Mouse (Mus musculus) liver, embryonic 15.5 days (tissue): ENCODE measurements around the gene Pdk3. TPM values are rescaled to one million over a fixed set of nuclear protein-coding genes. Genes with fewer than 3 reads are reported as not detected.

Experiments used
- ATAC-seq: fragments of 200-750 bp; cut with Nextera tagmentation; 2 replicates; pipeline ENCODE4 v1.8.0; 2017; ENCODE audit warnings: moderate number of reproducible peaks, mild to moderate bottlenecking, moderate library complexity; ENCODE audit not compliant: insufficient read depth
- H3K27ac ChIP-seq: fragments of 300-500 bp; sonication (generic); replicated peaks from 2 replicates; pipeline ENCODE4 v1.5.1; 2015; ENCODE audit warnings: mild to moderate bottlenecking, inconsistent platforms
- H3K27me3 ChIP-seq: fragments of 300-500 bp; sonication (generic); 2 replicates; pipeline ENCODE4 v1.6.1; 2015; ENCODE audit warnings: mild to moderate bottlenecking, inconsistent platforms
- H3K36me3 ChIP-seq: fragments of 300-500 bp; sonication (generic); replicated peaks from 2 replicates; pipeline ENCODE4 v1.6.1; 2015; ENCODE audit warnings: moderate library complexity, mild to moderate bottlenecking, inconsistent platforms
- H3K4me1 ChIP-seq: fragments of 300-500 bp; sonication (generic); replicated peaks from 2 replicates; pipeline ENCODE4 v1.6.1; 2015; ENCODE audit warnings: inconsistent platforms
- H3K4me2 ChIP-seq: fragments of 300-500 bp; sonication (generic); 2 replicates; pipeline ENCODE4 v1.6.1; 2015; ENCODE audit warnings: moderate library complexity, mild to moderate bottlenecking, inconsistent platforms
- H3K4me3 ChIP-seq: fragments of 300-500 bp; sonication (generic); replicated peaks from 2 replicates; pipeline ENCODE4 v1.5.1; 2015; ENCODE audit warnings: mild to moderate bottlenecking, inconsistent platforms
- H3K9ac ChIP-seq: fragments of 300-500 bp; sonication (generic); 2 replicates; pipeline ENCODE4 v1.6.1; 2015; ENCODE audit warnings: moderate library complexity, mild to moderate bottlenecking, inconsistent platforms
- H3K9me3 ChIP-seq: fragments of 300-500 bp; sonication (generic); replicated peaks from 2 replicates; pipeline ENCODE4 v1.6.1; 2016; ENCODE audit warnings: inconsistent platforms
- WGBS: fragments of 180-500 bp; shearing (Covaris S2); methylation state at CpG from one replicate; pipeline ENCODE4 v1.1.7; 2015; ENCODE audit warnings: mixed read lengths; ENCODE audit not compliant: insufficient replicate concordance; 5-methylcytosine and 5-hydroxymethylcytosine counted together
- polyA plus RNA-seq: library from polyadenylated mRNA; unstranded; fragments of >200 nt; fragmentation: Nextera tagmentation; extraction: Ambion mirVana; gene quantifications from 2 replicates; pipeline ENCODE4 v1.2.1, GENCODE M21; 2015

Pdk3 gene
- 29.6 and 32.1 TPM in 2 replicates for polyA plus RNA-seq

GRCm38 (mm10) chrX:93831561-93832336, at the start of gene Pdk3:
TSS of gene Pdk3 (minus strand) at chrX:93832201.
- H3K9me3 ChIP-seq, result no peaks in the 10 kb centered on the region
- peaks cover 16% of the 10 kb centered on the region; the same call in 1 of the 2 replicates for H3K4me1 ChIP-seq
- H3K27ac ChIP-seq, result peak within 1 kb of the TSS; percentile 77
- WGBS, result 19% methylated on average over 65 of the region's 68 CpGs
- peak within 1 kb of the TSS; percentile 73 for H3K4me2 ChIP-seq
- peak within 1 kb of the TSS; percentile 73 for H3K4me3 ChIP-seq
- ATAC-seq, result peak; percentile 99
- H3K27me3 ChIP-seq, result no peaks in the 10 kb centered on the region
- H3K9ac ChIP-seq, result peak within 1 kb of the TSS; percentile 68
- H3K36me3 ChIP-seq, result no peaks in the 10 kb centered on the region

DNA sequence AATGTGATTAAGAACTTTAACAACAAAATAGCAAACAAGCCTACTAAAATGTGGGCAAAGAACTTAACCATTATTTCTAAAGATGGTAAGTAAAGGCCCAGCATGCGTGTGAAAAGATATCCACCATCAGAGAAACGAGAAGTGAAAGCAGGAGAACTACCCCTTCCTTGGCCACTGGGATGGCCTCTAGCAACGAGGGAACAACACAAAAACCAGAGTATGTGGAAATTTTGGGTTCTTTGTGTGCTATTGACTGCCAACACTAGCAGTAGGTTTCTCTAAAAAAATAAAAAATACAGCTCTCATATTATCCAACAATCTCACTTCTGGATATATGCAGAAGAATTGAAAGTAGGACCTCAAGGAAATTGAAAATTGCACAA, 45.6 kb upstream of the Pdk3 start:
- no peak overlapping the region for H3K9ac ChIP-seq
- H3K4me2 ChIP-seq, result no peak overlapping the region
- ATAC-seq, result no peak
- no peak overlapping the region for H3K4me3 ChIP-seq
- H3K4me1 ChIP-seq, result no peaks in the 10 kb centered on the region
- 49% methylated on average over 3 of the region's 3 CpGs for WGBS
- no peaks in the 10 kb centered on the region for H3K36me3 ChIP-seq
- H3K27ac ChIP-seq, result no peak overlapping the region
- peaks cover 7% of the 10 kb centered on the region; the same call in 1 of the 2 replicates for H3K27me3 ChIP-seq
- no peaks in the 10 kb centered on the region for H3K9me3 ChIP-seq

GRCm38 (mm10) chrX:93876981-93877633, 45.1 kb upstream of the Pdk3 start:
- no peaks in the 10 kb centered on the region for H3K36me3 ChIP-seq
- no peak overlapping the region for H3K4me3 ChIP-seq
- no peak for ATAC-seq
- no peak overlapping the region for H3K9ac ChIP-seq
- no peak overlapping the region for H3K27ac ChIP-seq
- H3K4me1 ChIP-seq, result no peaks in the 10 kb centered on the region
- no peak overlapping the region for H3K4me2 ChIP-seq
- H3K27me3 ChIP-seq, result peaks cover 7% of the 10 kb centered on the region; the same call in 1 of the 2 replicates
- WGBS, result 71% methylated on average over 7 of the region's 7 CpGs
- no peaks in the 10 kb centered on the region for H3K9me3 ChIP-seq

- no peak overlapping the region for H3K27ac ChIP-seq
- H3K4me1 ChIP-seq, result no peaks in the 10 kb centered on the region
- 17% methylated on average over 2 of the region's 2 CpGs for WGBS
- H3K4me3 ChIP-seq, result no peak overlapping the region
- no peak overlapping the region for H3K9ac ChIP-seq
- no peak overlapping the region for H3K4me2 ChIP-seq
- H3K27me3 ChIP-seq, result no peaks in the 10 kb centered on the region
- no peak for ATAC-seq
- H3K36me3 ChIP-seq, result no peaks in the 10 kb centered on the region
- no peaks in the 10 kb centered on the region for H3K9me3 ChIP-seq
Observed at GRCm38 (mm10) chrX:93863393-93863792, 31.4 kb upstream of the Pdk3 start.

DNA sequence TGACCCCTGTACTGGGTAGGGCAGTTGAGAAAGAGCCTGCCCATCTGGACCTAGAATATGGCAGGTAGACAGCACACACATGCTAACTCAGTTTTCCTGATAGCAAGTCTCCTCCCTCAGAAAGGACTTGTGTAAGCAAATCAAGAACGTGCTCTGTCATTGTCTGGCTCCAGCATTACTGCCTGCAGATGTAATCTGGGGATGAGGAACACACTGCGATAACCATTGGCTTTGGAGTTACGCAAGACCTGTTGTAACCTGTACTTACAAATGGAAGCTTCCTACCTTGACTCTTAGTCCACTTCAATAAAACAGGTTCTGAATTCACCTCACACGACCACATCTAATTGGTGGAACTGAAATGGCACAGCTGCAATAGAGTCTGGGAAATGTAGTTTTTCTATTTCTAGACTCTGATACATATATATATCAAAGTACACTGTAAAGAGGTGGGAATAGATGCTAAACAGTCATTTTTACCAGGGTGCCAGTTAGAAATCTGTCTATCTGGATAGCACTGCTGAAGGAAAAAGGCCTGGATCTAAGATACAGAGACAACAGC, 30.6 kb upstream of the Pdk3 start:
- H3K9ac ChIP-seq, result no peak overlapping the region
- no peak overlapping the region for H3K4me3 ChIP-seq
- 38% methylated on average over 4 of the region's 4 CpGs for WGBS
- ATAC-seq, result no peak
- H3K36me3 ChIP-seq, result no peaks in the 10 kb centered on the region
- no peak overlapping the region for H3K4me2 ChIP-seq
- no peak overlapping the region for H3K27ac ChIP-seq
- no peaks in the 10 kb centered on the region for H3K4me1 ChIP-seq
- H3K27me3 ChIP-seq, result no peaks in the 10 kb centered on the region
- no peaks in the 10 kb centered on the region for H3K9me3 ChIP-seq

DNA sequence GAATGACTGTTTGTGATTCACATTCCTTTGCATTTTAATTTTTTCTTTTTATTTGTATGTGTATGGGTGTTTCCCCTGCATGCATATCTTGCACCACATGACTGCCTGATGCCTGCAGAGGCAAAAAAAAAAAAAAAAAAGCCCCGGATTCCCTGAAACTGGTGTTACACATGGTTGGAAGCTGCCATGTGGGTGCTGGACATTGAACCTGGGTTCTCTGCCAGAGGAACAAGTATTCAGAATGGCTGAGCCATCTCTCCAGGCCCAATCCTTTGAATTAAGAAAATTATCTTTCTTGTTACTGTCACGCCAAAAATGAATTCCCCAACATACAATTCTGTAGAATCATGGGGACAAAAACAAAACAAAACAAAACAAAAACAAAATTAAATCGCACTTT, 25.8 kb upstream of the Pdk3 start:
- Histone ChIP-seq H3K4me1 (no peaks in the 10 kb centered on the region), H3K9me3 (no peaks in the 10 kb centered on the region), H3K9ac (no peak overlapping the region), H3K4me3 (no peak overlapping the region), H3K36me3 (no peaks in the 10 kb centered on the region), H3K27me3 (peaks cover 8% of the 10 kb centered on the region; the same call in 1 of the 2 replicates), H3K27ac (no peak overlapping the region), H3K4me2 (no peak overlapping the region)
- ATAC-seq, result no peak
- 57% methylated on average over 3 of the region's 3 CpGs for WGBS

- no peak for ATAC-seq
- Histone ChIP-seq H3K4me1 (peaks cover 16% of the 10 kb centered on the region; the same call in 1 of the 2 replicates), H3K27me3 (no peaks in the 10 kb centered on the region), H3K9ac (peak overlapping the region; percentile 55), H3K4me3 (peak overlapping the region; percentile 73), H3K27ac (0 out of 2 replicates have a peak overlapping the region, but pooled peaks have one; percentile 77), H3K36me3 (no peaks in the 10 kb centered on the region), H3K4me2 (peak overlapping the region; percentile 73), H3K9me3 (no peaks in the 10 kb centered on the region)
- WGBS, result 32% methylated on average over 14 of the region's 14 CpGs
Observed at GRCm38 (mm10) chrX:93832337-93832884, 410 bp upstream of the Pdk3 start.

DNA sequence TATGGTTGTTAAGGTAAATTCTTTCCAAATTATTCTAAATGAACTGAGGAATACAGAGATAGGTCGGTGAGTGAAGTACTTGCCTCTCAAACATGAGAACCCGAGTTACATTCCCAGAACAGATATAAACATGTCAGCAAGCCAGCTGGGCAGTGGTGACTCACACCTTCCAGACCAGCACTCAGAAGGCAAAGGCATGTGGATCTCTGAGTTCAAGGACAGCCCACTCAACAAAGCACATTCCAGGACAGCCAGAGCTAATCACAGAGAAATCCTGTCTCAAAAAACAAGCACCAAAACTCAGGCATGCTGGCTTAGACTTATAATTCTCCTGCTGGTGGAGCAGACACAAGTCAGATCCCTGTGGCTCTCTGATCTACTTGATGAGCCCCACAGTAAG, 6.2 kb downstream of the Pdk3 start:
- peaks cover 7% of the 10 kb centered on the region; the same call in 1 of the 2 replicates for H3K4me1 ChIP-seq
- H3K9me3 ChIP-seq, result no peaks in the 10 kb centered on the region
- H3K36me3 ChIP-seq, result no peaks in the 10 kb centered on the region
- no peak for ATAC-seq
- H3K27ac ChIP-seq, result no peak overlapping the region
- no peaks in the 10 kb centered on the region for H3K27me3 ChIP-seq
- no peak overlapping the region for H3K9ac ChIP-seq
- WGBS, result 66% methylated on average over 2 of the region's 2 CpGs
- H3K4me2 ChIP-seq, result no peak overlapping the region
- H3K4me3 ChIP-seq, result no peak overlapping the region

- no peaks in the 10 kb centered on the region for H3K4me1 ChIP-seq
- no peaks in the 10 kb centered on the region for H3K9me3 ChIP-seq
- H3K9ac ChIP-seq, result no peak overlapping the region
- no peaks in the 10 kb centered on the region for H3K27me3 ChIP-seq
- H3K36me3 ChIP-seq, result no peaks in the 10 kb centered on the region
- no peak for ATAC-seq
- WGBS, result 84% methylated on average over 1 of the region's 1 CpGs
- H3K4me3 ChIP-seq, result no peak overlapping the region
- H3K4me2 ChIP-seq, result no peak overlapping the region
- no peak overlapping the region for H3K27ac ChIP-seq
Observed at GRCm38 (mm10) chrX:93808040-93808439, 24.0 kb downstream of the Pdk3 start.

GRCm38 (mm10) chrX:93793168-93793567, 38.8 kb downstream of the Pdk3 start:
- Histone ChIP-seq H3K36me3 (no peaks in the 10 kb centered on the region), H3K27me3 (no peaks in the 10 kb centered on the region), H3K27ac (no peak overlapping the region), H3K9me3 (no peaks in the 10 kb centered on the region), H3K4me2 (no peak overlapping the region), H3K4me3 (no peak overlapping the region), H3K4me1 (peaks cover 4% of the 10 kb centered on the region), H3K9ac (no peak overlapping the region)
- ATAC-seq, result no peak

DNA sequence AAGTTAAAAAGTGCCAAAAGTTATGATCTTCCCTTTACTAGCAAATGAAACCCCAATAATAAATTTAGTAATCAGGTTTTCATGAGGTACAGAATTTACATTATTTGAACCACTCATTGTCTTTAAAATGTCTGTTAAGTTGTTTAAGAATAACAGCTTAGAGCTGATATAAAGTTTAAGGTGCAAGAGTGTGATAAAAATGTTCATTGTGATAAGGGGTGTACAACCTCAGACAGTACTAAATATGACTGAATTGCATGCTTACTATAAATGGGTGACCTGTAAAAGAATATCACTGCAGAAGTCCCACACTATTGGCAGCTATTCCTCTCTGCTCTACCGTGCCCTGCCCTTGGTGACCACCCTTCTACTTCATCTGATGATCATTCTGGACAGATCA, 42.4 kb downstream of the Pdk3 start:
- no peaks in the 10 kb centered on the region for H3K9me3 ChIP-seq
- no peak overlapping the region for H3K27ac ChIP-seq
- no peaks in the 10 kb centered on the region for H3K36me3 ChIP-seq
- H3K4me2 ChIP-seq, result no peak overlapping the region
- H3K4me1 ChIP-seq, result peaks cover 4% of the 10 kb centered on the region
- H3K27me3 ChIP-seq, result no peaks in the 10 kb centered on the region
- no peak overlapping the region for H3K9ac ChIP-seq
- H3K4me3 ChIP-seq, result no peak overlapping the region
- 0 out of 2 replicates have a peak, but pooled peaks have one; percentile 25 for ATAC-seq
- WGBS, result 46% methylated on average over 1 of the region's 1 CpGs
